Mouse (Mus musculus) intestine, embryonic 16.5 days (tissue): Measurements from ENCODE around the gene Grhl3. TPM values are rescaled to one million over a fixed set of nuclear protein-coding genes. Genes with fewer than 3 reads are reported as not detected.

Source experiments
- ATAC-seq: fragments of 200-750 bp; cut with Nextera tagmentation; 2 replicates; pipeline ENCODE4 v1.8.0; 2017; ENCODE audit warnings: moderate TSS enrichment, moderate library complexity
- H3K27ac ChIP-seq: fragments of 300-500 bp; sonication (generic); 2 replicates; pipeline ENCODE4 v1.5.1; 2014; ENCODE audit warnings: mild to moderate bottlenecking, low read length
- H3K27me3 ChIP-seq: fragments of 300-500 bp; sonication (generic); replicated peaks from 2 replicates; pipeline ENCODE4 v1.6.1; 2014; ENCODE audit warnings: low read length, control low read depth, mixed read lengths; ENCODE audit not compliant: control insufficient read depth, insufficient read depth
- H3K36me3 ChIP-seq: fragments of 300-500 bp; sonication (generic); 2 replicates; pipeline ENCODE4 v1.6.1; 2014; ENCODE audit warnings: low read length, control low read depth; ENCODE audit not compliant: control insufficient read depth, insufficient read depth
- H3K4me1 ChIP-seq: fragments of 300-500 bp; sonication (generic); 2 replicates; pipeline ENCODE4 v1.6.1; 2014; ENCODE audit warnings: low read length, control low read depth, mixed read lengths; ENCODE audit not compliant: control insufficient read depth, insufficient read depth
- H3K4me2 ChIP-seq: fragments of 300-500 bp; sonication (generic); 2 replicates; pipeline ENCODE4 v1.6.1; 2014; ENCODE audit warnings: low read depth, low read length, control low read depth
- H3K4me3 ChIP-seq: fragments of 300-500 bp; sonication (generic); 2 replicates; pipeline ENCODE4 v1.5.1; 2014; ENCODE audit warnings: mild to moderate bottlenecking, low read length
- H3K9ac ChIP-seq: fragments of 300-500 bp; sonication (generic); 2 replicates; pipeline ENCODE4 v1.6.1; 2014; ENCODE audit warnings: low read depth, low read length
- H3K9me3 ChIP-seq: fragments of 300-500 bp; sonication (generic); 2 replicates; pipeline ENCODE4 v1.6.1; 2016; ENCODE audit warnings: low read length, control low read depth; ENCODE audit not compliant: control insufficient read depth
- WGBS: fragments of 180-500 bp; shearing (Covaris S2); extraction: QIAGEN DNeasy Blood & Tissue Kit; methylation state at CpG from one replicate; pipeline ENCODE4 v1.1.7; 2014; 5-methylcytosine and 5-hydroxymethylcytosine counted together
- polyA plus RNA-seq: library from polyadenylated mRNA; unstranded; fragments of >200 nt; fragmentation: Nextera tagmentation; extraction: Ambion mirVana; gene quantifications from 2 replicates; pipeline ENCODE4 v1.2.1, GENCODE M21; 2015

The Grhl3 gene
- polyA plus RNA-seq, 1 experiment from 2014 or later = 2.9 TPM

- peak; percentile 79 for ATAC-seq
- Histone ChIP-seq H3K27ac (peak overlapping the region; percentile 46; the same call in 1 of the 2 replicates), H3K9ac (no peak overlapping the region), H3K4me2 (no peak overlapping the region), H3K4me1 (peaks cover 43% of the 10 kb centered on the region), H3K36me3 (no peaks in the 10 kb centered on the region), H3K9me3 (no peaks in the 10 kb centered on the region), H3K27me3 (no peaks in the 10 kb centered on the region), H3K4me3 (no peak overlapping the region)
- 32% methylated on average over 9 of the region's 9 CpGs for WGBS
These were observed 8.0 kb downstream of the Grhl3 start for GRCm38 (mm10) chr4:135565400-135565799.

GRCm38 (mm10) chr4:135563794-135564193 is 9.6 kb downstream of the Grhl3 start:
- Histone ChIP-seq H3K27ac (peak overlapping the region; percentile 26), H3K36me3 (no peaks in the 10 kb centered on the region), H3K4me3 (no peak overlapping the region), H3K4me2 (no peak overlapping the region; the same call in 1 of the 2 replicates), H3K27me3 (no peaks in the 10 kb centered on the region), H3K9ac (peak overlapping the region; percentile 50), H3K4me1 (peaks cover 30% of the 10 kb centered on the region), H3K9me3 (no peaks in the 10 kb centered on the region)
- 19% methylated on average over 2 of the region's 2 CpGs for WGBS
- peak; percentile 61 for ATAC-seq

- Histone ChIP-seq H3K9ac (no peak overlapping the region), H3K4me1 (peaks cover 46% of the 10 kb centered on the region), H3K27me3 (no peaks in the 10 kb centered on the region), H3K4me3 (no peak overlapping the region), H3K36me3 (no peaks in the 10 kb centered on the region), H3K9me3 (no peaks in the 10 kb centered on the region), H3K4me2 (no peak overlapping the region), H3K27ac (no peak overlapping the region)
- no peak for ATAC-seq
- WGBS = 56% methylated on average over 6 of the region's 6 CpGs
These were observed 24.1 kb downstream of the Grhl3 start for GRCm38 (mm10) chr4:135549323-135549722.

- Histone ChIP-seq H3K9ac (no peak overlapping the region), H3K27me3 (no peaks in the 10 kb centered on the region), H3K27ac (no peak overlapping the region), H3K4me3 (no peak overlapping the region), H3K9me3 (no peaks in the 10 kb centered on the region), H3K36me3 (no peaks in the 10 kb centered on the region), H3K4me1 (peaks cover 46% of the 10 kb centered on the region), H3K4me2 (no peak overlapping the region)
- WGBS = 42% methylated on average over 9 of the region's 9 CpGs
- ATAC-seq = no peak
These were observed 24.8 kb downstream of the Grhl3 start for GRCm38 (mm10) chr4:135548521-135549077.

- Histone ChIP-seq H3K9ac (no peak overlapping the region), H3K4me2 (no peak overlapping the region), H3K36me3 (no peaks in the 10 kb centered on the region), H3K4me1 (peaks cover 46% of the 10 kb centered on the region), H3K4me3 (no peak overlapping the region), H3K27me3 (no peaks in the 10 kb centered on the region), H3K27ac (no peak overlapping the region), H3K9me3 (no peaks in the 10 kb centered on the region)
- no peak for ATAC-seq
- 26% methylated on average over 7 of the region's 7 CpGs for WGBS
These were observed 25.3 kb downstream of the Grhl3 start for GRCm38 (mm10) chr4:135548108-135548507.

- Histone ChIP-seq H3K9ac (0 out of 2 replicates have a peak overlapping the region, but pooled peaks have one; percentile 5), H3K36me3 (no peaks in the 10 kb centered on the region), H3K4me2 (no peak overlapping the region), H3K4me3 (no peak overlapping the region), H3K4me1 (peaks cover 46% of the 10 kb centered on the region), H3K27ac (no peak overlapping the region), H3K9me3 (no peaks in the 10 kb centered on the region), H3K27me3 (no peaks in the 10 kb centered on the region)
- ATAC-seq = no peak
- 46% methylated on average over 14 of the region's 14 CpGs for WGBS
These were observed 25.9 kb downstream of the Grhl3 start for GRCm38 (mm10) chr4:135547551-135547950.

GRCm38 (mm10) chr4:135546793-135547192 is 26.6 kb downstream of the Grhl3 start:
- no peak for ATAC-seq
- no peak overlapping the region for H3K4me2 ChIP-seq
- no peaks in the 10 kb centered on the region for H3K36me3 ChIP-seq
- WGBS = 87% methylated on average over 4 of the region's 4 CpGs
- H3K9ac ChIP-seq = no peak overlapping the region
- no peak overlapping the region for H3K27ac ChIP-seq
- no peak overlapping the region for H3K4me3 ChIP-seq
- no peaks in the 10 kb centered on the region for H3K9me3 ChIP-seq
- H3K27me3 ChIP-seq = no peaks in the 10 kb centered on the region
- peaks cover 46% of the 10 kb centered on the region for H3K4me1 ChIP-seq

GRCm38 (mm10) chr4:135546008-135546407 is 27.4 kb downstream of the Grhl3 start:
- no peak overlapping the region for H3K9ac ChIP-seq
- H3K4me3 ChIP-seq = no peak overlapping the region
- no peak overlapping the region for H3K27ac ChIP-seq
- no peaks in the 10 kb centered on the region for H3K9me3 ChIP-seq
- 83% methylated on average over 7 of the region's 7 CpGs for WGBS
- ATAC-seq = no peak
- H3K4me2 ChIP-seq = no peak overlapping the region
- no peaks in the 10 kb centered on the region for H3K27me3 ChIP-seq
- H3K36me3 ChIP-seq = no peaks in the 10 kb centered on the region
- peaks cover 42% of the 10 kb centered on the region for H3K4me1 ChIP-seq

GRCm38 (mm10) chr4:135545080-135545511 is 28.3 kb downstream of the Grhl3 start:
- peak; percentile 45 for ATAC-seq
- peak overlapping the region; percentile 36 for H3K4me3 ChIP-seq
- H3K27me3 ChIP-seq = no peaks in the 10 kb centered on the region
- H3K27ac ChIP-seq = no peak overlapping the region
- peak overlapping the region; percentile 49 for H3K9ac ChIP-seq
- H3K4me2 ChIP-seq = peak overlapping the region; percentile 55
- 15% methylated on average over 8 of the region's 8 CpGs for WGBS
- H3K36me3 ChIP-seq = no peaks in the 10 kb centered on the region
- H3K9me3 ChIP-seq = no peaks in the 10 kb centered on the region
- H3K4me1 ChIP-seq = peaks cover 42% of the 10 kb centered on the region

GRCm38 (mm10) chr4:135544284-135544683 is 29.1 kb downstream of the Grhl3 start:
- peaks cover 34% of the 10 kb centered on the region for H3K4me1 ChIP-seq

More at GRCm38 (mm10) chr4:135544284-135544683, 29.1 kb downstream of the Grhl3 start:
- H3K9ac ChIP-seq = no peak overlapping the region
- no peaks in the 10 kb centered on the region for H3K9me3 ChIP-seq
- no peak overlapping the region for H3K4me3 ChIP-seq
- ATAC-seq = no peak
- H3K27ac ChIP-seq = no peak overlapping the region
- no peak overlapping the region for H3K4me2 ChIP-seq
- 81% methylated on average over 2 of the region's 2 CpGs for WGBS
- no peaks in the 10 kb centered on the region for H3K36me3 ChIP-seq
- H3K27me3 ChIP-seq = no peaks in the 10 kb centered on the region
